Mouse (Mus musculus): ENCODE measurements around the gene Sspo. TPM values are rescaled to one million over a fixed set of nuclear protein-coding genes. Genes with fewer than 3 reads are reported as not detected.

Sspo gene
- total and polyA plus RNA-seq, 3 experiments = not detected

- no peak overlapping the region for H3K27ac ChIP-seq (ENCODE audit: control insufficient read depth, low read depth, low read length)
- H3K79me2 ChIP-seq (ENCODE audit: control insufficient read depth, insufficient read depth, low read length, poor library complexity) = no peaks in the 10 kb centered on the region
- no peak overlapping the region for H3K4me3 ChIP-seq (ENCODE audit: control insufficient read depth in 1 of 2, insufficient read depth in 1 of 2, low read depth in 2 of 2, low read length in 2 of 2)
- no peaks in the 10 kb centered on the region for H3K27me3 ChIP-seq (ENCODE audit: control insufficient read depth in 1 of 2, insufficient read depth in 2 of 2, low read length in 2 of 2)
- no peak for DNase-seq (ENCODE audit: low read depth, low spot score)
- no peaks in the 10 kb centered on the region for H3K4me1 ChIP-seq (ENCODE audit: control insufficient read depth in 1 of 2, insufficient read depth in 2 of 2, low read length in 2 of 2)
- H3K36me3 ChIP-seq (ENCODE audit: control insufficient read depth in 1 of 2, insufficient read depth in 2 of 2, low read length in 2 of 2) = no peaks in the 10 kb centered on the region
- no peak overlapping the region for H3K9ac ChIP-seq (ENCODE audit: control insufficient read depth, low read depth, low read length, poor library complexity, severe bottlenecking)
- H3K9me3 ChIP-seq (replicated peaks; ENCODE audit: insufficient read depth, low read length) = no peaks in the 10 kb centered on the region
- TF ChIP-seq ZNF384 (IDR thresholded peaks at IDR 0.05; ENCODE audit: low read depth, low read length) (no peak), SIN3A (IDR thresholded peaks at IDR 0.05; ENCODE audit: low read length) (no peak), SMC3 (IDR thresholded peaks at IDR 0.05; ENCODE audit: low read depth, low read length) (no peak), MAX (IDR thresholded peaks at IDR 0.05; ENCODE audit: low read length) (no peak), HCFC1 (IDR thresholded peaks at IDR 0.05; ENCODE audit: low read depth, low read length) (no peak), ETS1 (IDR thresholded peaks at IDR 0.05; ENCODE audit: low read depth, low read length) (no peak), KAT2A (conservative IDR thresholded peaks at IDR 0.05; ENCODE audit: low read depth, low read length) (no peak), CHD1 (IDR thresholded peaks at IDR 0.05; ENCODE audit: low read depth, low read length) (no peak), RAD21 (IDR thresholded peaks at IDR 0.05; ENCODE audit: low read depth, low read length) (no peak), GATA1 (IDR thresholded peaks at IDR 0.05; ENCODE audit: low read depth, low read length) (no peak), POLR2A (IDR thresholded peaks at IDR 0.05; ENCODE audit: control insufficient read depth in 1 of 2, insufficient read depth in 1 of 2, low read depth in 1 of 2, low read length in 2 of 2, poor library complexity in 1 of 2) (no peak), TCF12 (IDR thresholded peaks at IDR 0.05; ENCODE audit: low read depth, low read length) (no peak), BHLHE40 (IDR thresholded peaks at IDR 0.05; ENCODE audit: borderline replicate concordance, low read depth, low read length) (no peak), UBTF (IDR thresholded peaks at IDR 0.05; ENCODE audit: borderline replicate concordance, insufficient read depth, low read depth, low read length) (no peak), ZC3H11A (IDR thresholded peaks at IDR 0.05; ENCODE audit: low read depth, low read length) (no peak), MAZ (IDR thresholded peaks at IDR 0.05; ENCODE audit: low read depth, low read length) (no peak), POLR2AphosphoS2 (IDR thresholded peaks at IDR 0.05; ENCODE audit: low read length) (no peak)
These were observed 22.7 kb downstream of the Sspo start for GRCm38 (mm10) chr6:48470739-48471138.

GRCm38 (mm10) chr6:48478446-48478845 lies 30.4 kb downstream of the Sspo start:
- TF ChIP-seq ZC3H11A (IDR thresholded peaks at IDR 0.05; ENCODE audit: low read depth, low read length) (no peak), RCOR1 (IDR thresholded peaks at IDR 0.05; ENCODE audit: low read depth, low read length) (no peak), E2F4 (IDR thresholded peaks at IDR 0.05; ENCODE audit: borderline replicate concordance, low read depth, low read length) (no peak)
- H3K27me3 ChIP-seq (ENCODE audit: control insufficient read depth in 1 of 2, insufficient read depth in 2 of 2, low read length in 2 of 2) = no peaks in the 10 kb centered on the region
- no peak overlapping the region for H3K4me3 ChIP-seq (ENCODE audit: control insufficient read depth in 1 of 2, insufficient read depth in 1 of 2, low read depth in 2 of 2, low read length in 2 of 2)
- H3K9ac ChIP-seq (ENCODE audit: control insufficient read depth, low read depth, low read length, poor library complexity, severe bottlenecking) = no peak overlapping the region
- H3K4me1 ChIP-seq (ENCODE audit: control insufficient read depth in 1 of 2, insufficient read depth in 2 of 2, low read length in 2 of 2) = no peaks in the 10 kb centered on the region
- no peaks in the 10 kb centered on the region for H3K79me2 ChIP-seq (ENCODE audit: control insufficient read depth, insufficient read depth, low read length, poor library complexity)
- no peaks in the 10 kb centered on the region for H3K36me3 ChIP-seq (ENCODE audit: control insufficient read depth in 1 of 2, insufficient read depth in 2 of 2, low read length in 2 of 2)
- no peaks in the 10 kb centered on the region for H3K9me3 ChIP-seq (replicated peaks; ENCODE audit: insufficient read depth, low read length)
- no peak overlapping the region for H3K27ac ChIP-seq (ENCODE audit: control insufficient read depth, low read depth, low read length)
- no peak for DNase-seq (ENCODE audit: low read depth, low spot score)
